Mouse (Mus musculus) kidney, adult 2 months (tissue): ENCODE measurements around the gene Rasip1.

Experiments
- CTCF ChIP-seq: fragments of 200-500 bp; conservative IDR thresholded peaks from 2 replicates; pipeline ENCODE4 v1.5.1; 2011; ENCODE audit warnings: low read depth, mild to moderate bottlenecking, control low read depth, low read length, moderate library complexity, mixed read lengths; ENCODE audit not compliant: insufficient read depth, insufficient read length
- POLR2A ChIP-seq: fragments of 200-500 bp; IDR thresholded peaks from one replicate; pipeline ENCODE4 v1.6.1; 2011; ENCODE audit warnings: low read depth, low read length, control low read depth

DNA sequence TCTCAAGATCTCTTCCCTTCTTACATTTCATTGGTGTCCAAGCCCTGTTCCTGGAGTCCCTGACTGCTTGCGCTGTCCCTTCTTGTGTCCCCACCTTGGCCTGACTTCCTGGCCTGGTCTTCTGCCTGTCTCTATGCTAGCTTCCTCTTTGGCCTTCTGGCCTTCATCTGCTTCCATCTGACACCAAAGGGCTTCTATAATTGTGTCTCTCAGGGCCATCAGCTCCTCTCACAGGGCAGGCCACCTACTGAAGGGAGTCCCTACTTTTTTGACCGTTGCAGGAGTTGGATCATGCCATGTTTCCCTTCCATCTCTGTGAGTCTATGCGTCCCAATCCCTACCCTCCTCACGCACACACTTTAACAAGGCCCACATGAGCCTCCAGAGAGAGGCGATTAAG, 37.4 kb upstream of the Rasip1 start:
- TF ChIP-seq CTCF (no peak), POLR2A (no peak)
